Mouse (Mus musculus) heart, postnatal 14 days (tissue): ENCODE measurements around the gene Zbed6. TPM values are rescaled to one million over a fixed set of nuclear protein-coding genes. Genes with fewer than 3 reads are reported as not detected.
"Not testable (repeated sequence)": the region's sequence is repeated elsewhere in the genome, so short reads cannot be mapped to it uniquely, and the experiment has no call there.

Experiments used
- DNase-seq, 2 experiments: peaks; one replicate each; pipeline ENCODE4 v3.0.0; 2021 to 2022
- intact Hi-C: fragments of 180-260 bp; cut with DNase I; formaldehyde crosslinking; loops from one replicate; pipeline ENCODE4 v1.15.1; 2025
- long read RNA-seq, 2 experiments: library from polyadenylated mRNA; stranded (forward); transcript quantifications; one replicate each; pipeline ENCODE4 v2.0.0; 2021
- total RNA-seq, 2 experiments: library from RNA; stranded (reverse); gene quantifications; 2 replicates each; pipeline ENCODE4 v1.2.3; 2021

The Zbed6 gene
- 1 to 10 TPM; 3.4 to 5.8 TPM for total RNA-seq
- long read RNA-seq, experiment 1 = 0 reads
- long read RNA-seq, experiment 2 = 0 reads

- DNase-seq = peak; percentile 77 to 82
- intact Hi-C loops = no loop called here
Measured at GRCm38 (mm10) chr1:133660466-133661202, at the start of gene Zbed6. Gene Zbed6 (minus strand): TSS chr1:133660885.

- intact Hi-C loops = no loop called here
- no peak for DNase-seq
Measured at GRCm38 (mm10) chr1:133709292-133709691, 48.6 kb upstream of the Zbed6 start.

GRCm38 (mm10) chr1:133701824-133702223 lies 41.1 kb upstream of the Zbed6 start:
- intact Hi-C loops = not testable (repeated sequence)

GRCm38 (mm10) chr1:133697935-133698620 lies 37.4 kb upstream of the Zbed6 start:
- intact Hi-C loops = no loop called here
- no peak for DNase-seq

More at GRCm38 (mm10) chr1:133701824-133702223, 41.1 kb upstream of the Zbed6 start:
- DNase-seq = peak in 1 of 2 experiments; percentile 36

DNA sequence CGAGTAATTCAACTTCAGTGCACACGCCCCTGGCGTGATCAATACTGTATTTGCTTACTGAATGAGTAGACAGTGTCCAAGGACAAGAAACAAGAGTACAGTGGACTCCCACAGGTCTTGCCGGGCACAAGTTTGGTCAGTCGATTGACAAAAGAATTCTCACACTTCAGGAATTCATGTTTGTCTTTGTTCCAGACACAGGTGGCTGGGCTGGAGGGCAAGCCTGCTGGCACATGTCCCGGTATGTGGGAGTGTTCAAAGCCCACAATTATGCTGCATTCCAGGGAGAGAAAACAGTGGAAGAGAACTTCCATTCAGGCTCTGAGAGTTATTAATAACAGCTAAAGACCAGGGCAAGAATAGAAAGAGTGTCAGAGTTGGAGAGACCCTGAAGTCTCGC lies 35.2 kb upstream of the Zbed6 start:
- DNase-seq = peak; percentile 42 to 69
- intact Hi-C loops = no loop called here

DNA sequence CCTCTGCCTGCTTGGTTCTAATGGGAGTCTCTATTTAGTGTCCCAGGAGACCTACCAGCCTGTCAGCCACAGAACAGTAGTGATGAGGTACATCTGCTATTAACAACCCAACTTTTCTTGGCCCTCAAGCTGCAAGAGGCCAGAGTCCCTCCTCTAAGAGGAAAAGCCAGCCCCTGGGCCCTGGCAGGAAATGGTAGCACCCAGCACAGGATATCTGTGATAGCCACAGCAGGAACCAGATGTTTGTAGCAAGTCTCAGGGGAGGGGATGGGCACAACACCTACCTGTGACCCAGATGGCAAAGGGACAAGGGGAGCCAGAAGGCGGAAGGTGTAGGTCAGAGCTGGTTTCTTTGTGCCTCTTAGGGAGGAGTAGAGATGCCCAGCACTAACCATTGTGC lies 34.2 kb upstream of the Zbed6 start:
- DNase-seq = peak; percentile 25 to 28

DNA sequence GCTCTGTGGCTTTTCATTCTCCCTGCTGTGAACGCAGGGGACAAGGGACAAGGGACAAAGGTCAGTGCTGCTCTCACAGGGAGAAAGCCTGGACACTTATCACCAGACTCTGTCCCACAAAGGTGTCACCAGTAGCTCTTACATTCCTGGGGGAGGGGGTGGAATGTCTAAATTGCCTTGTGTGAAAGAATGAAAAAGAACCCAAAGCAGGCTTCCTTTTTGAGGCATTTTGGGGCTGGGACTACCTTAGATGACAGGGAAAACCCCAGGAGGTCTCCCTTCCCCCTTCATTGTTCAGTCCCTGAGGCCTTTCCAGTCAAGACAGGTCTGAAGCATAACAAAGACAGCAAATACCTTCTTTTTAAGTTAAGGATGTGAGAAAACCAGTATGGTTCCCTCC lies 33.6 kb upstream of the Zbed6 start:
- intact Hi-C loops = no loop called here
- no peak for DNase-seq

More for the DNA sequence above, 34.2 kb upstream of the Zbed6 start:
- intact Hi-C loops = no loop called here

DNA sequence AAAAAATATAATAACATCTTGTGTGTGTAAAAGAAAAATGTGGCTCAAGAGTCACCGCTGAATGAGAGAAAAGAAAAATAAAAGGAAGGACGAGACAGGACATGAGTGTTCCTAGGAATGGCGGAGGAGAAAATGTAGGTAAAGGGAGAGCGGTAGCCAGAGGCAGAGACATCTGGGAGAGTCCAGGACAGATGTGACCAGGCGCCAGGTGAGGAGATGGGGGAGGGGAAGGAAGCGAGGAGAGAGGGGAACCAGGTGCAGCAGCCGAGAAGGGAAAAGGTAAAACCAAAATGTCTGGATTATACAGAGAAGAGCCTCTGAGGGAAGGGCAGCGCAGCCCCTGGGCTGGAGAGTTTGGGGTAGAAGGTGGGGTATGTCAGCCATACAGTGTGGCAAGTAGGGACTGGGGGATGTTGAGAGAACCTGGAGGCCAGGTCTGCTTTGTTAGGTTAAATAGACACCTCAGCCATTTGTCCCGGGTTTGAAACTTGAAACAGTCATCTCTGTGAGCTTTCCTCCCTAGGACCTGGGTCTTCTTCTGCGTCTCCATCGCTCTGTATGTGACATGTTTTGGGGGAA lies 32.9 kb upstream of the Zbed6 start:
- no peak for DNase-seq
- intact Hi-C loops = no loop called here

DNA sequence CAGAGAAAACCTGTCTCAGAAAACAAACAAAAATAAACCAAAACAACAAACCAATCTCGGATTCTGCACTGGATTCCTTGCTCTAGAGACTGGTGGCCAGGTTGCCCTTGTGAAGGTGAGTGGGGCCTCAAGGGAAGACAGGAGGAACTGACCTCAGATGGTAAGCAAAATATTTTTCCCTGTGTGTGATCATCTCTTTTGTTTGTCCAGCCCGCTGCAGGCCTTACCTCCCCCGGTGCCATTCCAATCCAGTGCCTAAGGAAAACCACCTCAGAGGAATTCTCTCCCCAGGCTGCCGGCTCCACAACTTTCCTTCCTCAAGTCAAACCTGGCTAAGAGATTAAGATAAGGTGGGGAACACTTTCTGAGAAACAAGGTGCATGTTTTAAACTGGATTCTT lies 31.5 kb upstream of the Zbed6 start:
- intact Hi-C loops = no loop called here
- DNase-seq = no peak

- DNase-seq = no peak
- intact Hi-C loops = no loop called here
Measured at GRCm38 (mm10) chr1:133691046-133691445, 30.4 kb upstream of the Zbed6 start.

- no peak for DNase-seq
- intact Hi-C loops = no loop called here
Measured at GRCm38 (mm10) chr1:133689897-133690296, 29.2 kb upstream of the Zbed6 start, which contains the start of gene Lax1. Gene Lax1 (minus strand): TSS chr1:133690108.

GRCm38 (mm10) chr1:133688301-133688700 lies 27.6 kb upstream of the Zbed6 start:
- intact Hi-C loops = no loop called here

DNA sequence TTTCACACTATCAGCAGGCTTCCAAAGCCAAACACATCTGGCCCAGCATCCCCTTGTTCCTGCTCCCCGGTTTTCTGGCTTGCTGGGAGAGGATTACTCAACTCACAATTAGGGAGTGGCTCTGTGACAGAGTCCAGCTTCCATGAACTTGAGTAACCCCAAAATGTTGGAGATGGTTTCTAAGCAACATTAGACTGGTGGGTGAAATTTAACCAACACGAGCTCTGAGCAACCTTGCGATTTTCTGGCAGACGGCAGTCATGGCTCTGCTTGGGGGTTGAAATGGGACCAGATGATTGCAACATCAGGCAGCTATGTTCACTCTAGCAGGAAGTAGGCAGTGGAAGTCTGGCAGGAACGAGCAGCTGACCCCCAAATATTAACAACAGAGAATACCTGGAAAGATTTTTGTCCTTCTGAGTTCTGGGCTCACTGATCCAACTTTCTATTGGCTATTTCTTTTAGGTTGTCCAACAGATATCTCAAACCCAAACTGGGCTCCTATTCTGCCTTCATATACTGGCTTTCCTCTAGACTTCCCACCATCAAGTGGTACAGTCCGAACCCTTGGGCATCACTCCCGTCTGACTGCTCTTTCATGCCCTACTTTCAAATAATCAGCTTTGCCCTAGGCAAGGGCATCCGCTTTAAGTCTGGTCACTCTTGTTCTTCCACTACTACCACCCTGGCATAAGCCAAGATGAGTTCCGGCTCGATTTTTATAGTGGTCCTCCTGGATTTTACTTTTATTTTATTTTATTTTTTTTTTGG lies 25.2 kb upstream of the Zbed6 start:
- DNase-seq = peak; percentile 62
- intact Hi-C loops = no loop called here

More at GRCm38 (mm10) chr1:133688301-133688700, 27.6 kb upstream of the Zbed6 start:
- no peak for DNase-seq

GRCm38 (mm10) chr1:133671801-133672200 lies 11.1 kb upstream of the Zbed6 start:
- intact Hi-C loops = no loop called here

GRCm38 (mm10) chr1:133671266-133671665 lies 10.6 kb upstream of the Zbed6 start:
- intact Hi-C loops = no loop called here
- DNase-seq = no peak

More at GRCm38 (mm10) chr1:133671801-133672200, 11.1 kb upstream of the Zbed6 start:
- DNase-seq = no peak

GRCm38 (mm10) chr1:133670776-133671175 lies 10.1 kb upstream of the Zbed6 start:
- no peak for DNase-seq
- intact Hi-C loops = no loop called here

DNA sequence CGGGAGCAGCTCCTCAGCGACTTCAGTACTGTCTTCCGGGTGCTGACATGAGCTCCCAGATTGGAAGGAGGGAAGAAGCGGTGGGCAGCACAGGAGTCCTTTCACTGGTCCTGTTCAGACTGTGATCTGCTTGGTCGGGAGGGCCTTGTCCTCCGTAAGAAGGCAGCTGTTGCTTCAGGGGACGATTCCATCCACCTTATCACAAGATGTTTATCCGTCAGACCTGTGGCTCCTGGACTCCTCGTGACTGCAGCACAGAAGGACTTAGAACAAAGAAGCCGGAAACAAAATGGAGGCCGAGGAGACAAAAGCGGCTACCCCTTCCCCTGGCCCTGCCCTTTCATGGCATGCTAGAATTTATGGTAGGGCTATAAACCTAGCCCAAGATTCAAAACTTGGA lies 9.5 kb upstream of the Zbed6 start:
- intact Hi-C loops = no loop called here
- DNase-seq = no peak

DNA sequence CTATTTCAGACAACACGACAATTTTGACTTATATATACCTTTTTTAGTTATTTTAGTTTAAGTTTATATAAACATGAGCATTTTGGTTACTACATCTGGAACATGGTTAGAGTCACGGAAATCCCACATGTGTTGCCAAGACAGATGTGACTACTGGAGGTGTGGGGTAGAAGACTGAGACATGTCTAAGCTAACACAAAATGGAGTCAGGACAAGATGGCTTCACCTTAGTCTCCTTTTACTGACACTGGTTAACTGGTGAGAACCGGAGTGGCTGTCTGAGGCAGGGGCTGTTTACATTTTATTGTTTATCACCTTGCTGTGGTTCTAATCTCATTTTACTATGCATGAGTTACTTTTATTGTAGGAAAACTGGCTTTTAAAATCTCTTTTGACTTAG lies 7.9 kb upstream of the Zbed6 start:
- intact Hi-C loops = no loop called here
- no peak for DNase-seq

DNA sequence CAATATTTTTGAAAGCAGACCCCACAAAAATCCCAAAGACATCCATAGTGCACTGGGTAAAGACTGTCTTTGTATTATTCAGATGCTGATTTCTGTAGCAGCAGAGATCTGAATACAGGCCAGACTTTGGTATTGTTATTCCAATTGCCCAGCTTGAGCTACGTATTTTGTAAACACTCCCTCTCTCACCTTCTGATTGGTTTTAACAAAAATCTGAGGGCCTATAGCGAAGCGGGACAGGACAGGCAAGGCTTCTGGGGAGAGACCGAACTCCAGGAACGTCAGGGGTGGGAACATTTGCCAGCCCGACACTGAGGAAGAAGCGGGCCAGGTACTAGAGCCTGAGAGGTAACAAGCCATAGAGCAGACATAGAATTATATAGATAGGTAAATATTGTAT lies 7.0 kb upstream of the Zbed6 start:
- DNase-seq = no peak
- intact Hi-C loops = no loop called here

GRCm38 (mm10) chr1:133665713-133666112 lies 5.0 kb upstream of the Zbed6 start:
- intact Hi-C loops, DNase-seq: not testable (repeated sequence)
